Mouse (Mus musculus) layer of hippocampus, postnatal 10 days (tissue): ENCODE results near the gene Zfp988. TPM values are rescaled to one million over a fixed set of nuclear protein-coding genes. Genes with fewer than 3 reads are reported as not detected.
"Not testable (repeated sequence)": the region's sequence is repeated elsewhere in the genome, so short reads cannot be mapped to it uniquely, and the experiment has no call there.

Experiments
- DNase-seq, 2 experiments: peaks; one replicate each; pipeline ENCODE4 v3.0.0; 2021; ENCODE audit warnings: low spot score in 2 of 2
- long read RNA-seq: library from polyadenylated mRNA; stranded (forward); transcript quantifications from one replicate; pipeline ENCODE4 v2.0.0, GENCODE M21; 2023
- total RNA-seq, 2 experiments: library from RNA; stranded (reverse); gene quantifications; 2 replicates each; pipeline ENCODE4 v1.2.3; 2021

The Zfp988 gene
- total RNA-seq = under 1 TPM in 1 of 2 experiments, not detected in 1; 0.25 TPM
- long read RNA-seq = 0 reads

DNA sequence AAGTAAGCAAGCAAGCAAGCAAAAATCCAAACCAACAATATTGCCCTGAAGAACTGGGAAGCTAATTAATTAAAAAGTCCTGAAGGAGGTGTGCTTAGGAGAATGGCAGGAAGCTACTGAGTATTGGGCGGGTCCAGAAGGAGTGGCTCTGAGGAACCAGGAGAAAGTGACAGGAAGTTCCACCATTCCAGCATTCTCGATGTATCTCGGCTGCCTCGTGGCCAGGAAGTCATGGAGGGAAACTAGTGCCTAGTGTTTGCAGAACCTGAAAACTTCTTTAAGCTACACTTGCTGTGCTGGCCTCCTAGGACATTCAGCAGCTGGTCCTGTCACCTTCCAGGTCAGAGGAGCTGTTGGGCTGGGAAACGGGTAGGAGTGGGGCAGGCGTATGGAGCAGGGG lies at the start of gene Zfp988:
Gene Zfp988 (plus strand): TSS at position 239 of the 400 bp plus-strand sequence.
- DNase-seq = not testable (repeated sequence)

DNA sequence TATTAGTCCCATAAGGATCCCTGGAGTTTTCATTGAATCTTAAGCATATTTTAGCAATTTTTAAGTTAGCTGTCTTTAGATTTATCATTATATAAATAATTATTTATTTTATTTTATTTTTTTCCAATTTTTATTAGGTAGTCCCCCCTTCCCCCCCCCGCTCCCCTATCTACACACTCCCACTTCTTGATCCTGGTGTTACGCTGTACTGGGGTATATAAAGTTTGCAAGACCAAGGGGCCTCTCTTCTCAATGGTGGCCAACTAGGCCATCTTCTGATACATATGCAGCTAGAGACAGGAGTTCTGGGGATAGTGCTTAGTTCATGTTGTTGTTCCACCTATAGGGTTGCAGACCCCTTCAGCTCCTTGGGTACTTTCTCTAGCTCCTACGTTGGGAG lies 42.8 kb upstream of the Zfp988 start:
- not testable (repeated sequence) for DNase-seq

DNA sequence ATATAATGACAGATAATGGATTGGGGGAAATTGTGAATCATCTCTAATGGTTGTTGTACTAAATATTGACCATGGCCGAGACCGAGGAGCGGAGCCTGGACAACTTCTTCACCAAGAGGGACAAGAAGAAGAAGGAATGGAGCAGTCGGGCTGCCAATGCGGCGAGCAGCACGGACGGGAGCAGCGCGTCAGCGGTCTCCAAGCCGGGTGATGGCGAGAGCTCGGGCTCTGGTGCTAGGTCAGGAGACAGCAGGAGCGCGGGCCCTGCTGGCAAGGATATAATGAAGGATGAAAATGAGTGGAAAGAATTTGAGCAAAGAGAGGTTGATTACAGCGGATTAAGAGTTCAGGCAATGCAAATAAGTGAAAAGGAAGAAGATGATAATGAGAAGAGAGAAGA lies 38.2 kb upstream of the Zfp988 start:
- DNase-seq = not testable (repeated sequence)

DNA sequence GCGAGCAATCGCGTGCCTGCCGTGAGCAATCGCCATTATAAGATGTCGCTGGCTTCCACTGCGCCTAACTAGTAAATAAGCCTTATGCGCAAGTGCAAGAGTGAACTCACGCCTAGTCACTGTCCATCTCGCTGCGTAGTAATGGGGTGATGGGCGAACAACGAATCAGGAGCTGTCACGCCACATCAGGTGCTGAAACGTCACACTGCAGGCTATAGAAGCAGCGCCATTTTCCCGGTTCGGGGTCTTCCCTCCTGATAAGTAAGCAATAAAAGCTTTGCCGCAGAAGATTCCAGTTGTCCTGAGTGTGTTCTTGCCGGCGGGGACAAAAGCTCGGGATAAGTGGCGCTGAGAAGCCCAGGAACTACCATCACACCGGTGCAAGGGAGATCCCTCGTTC lies 36.7 kb upstream of the Zfp988 start:
- not testable (repeated sequence) for DNase-seq

DNA sequence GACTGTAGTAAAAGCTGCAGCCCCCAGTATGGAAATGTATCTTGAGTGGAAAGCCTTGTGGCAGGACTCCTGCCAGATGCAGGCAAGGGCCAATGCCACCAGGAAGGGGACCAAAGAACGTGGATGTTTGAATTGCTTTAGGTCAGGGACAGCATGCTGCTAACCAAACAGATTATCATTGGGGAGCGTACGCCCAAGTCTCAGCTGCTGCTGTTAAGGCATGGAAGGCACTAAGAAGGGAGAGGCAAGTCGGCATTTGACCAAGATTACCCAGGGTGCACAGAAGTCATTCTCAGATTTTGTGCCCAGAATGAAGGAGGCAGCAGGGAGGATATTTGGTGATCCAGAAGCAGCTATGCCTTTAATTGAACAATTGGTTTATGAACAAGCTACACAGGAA lies 35.4 kb upstream of the Zfp988 start:
- not testable (repeated sequence) for DNase-seq

DNA sequence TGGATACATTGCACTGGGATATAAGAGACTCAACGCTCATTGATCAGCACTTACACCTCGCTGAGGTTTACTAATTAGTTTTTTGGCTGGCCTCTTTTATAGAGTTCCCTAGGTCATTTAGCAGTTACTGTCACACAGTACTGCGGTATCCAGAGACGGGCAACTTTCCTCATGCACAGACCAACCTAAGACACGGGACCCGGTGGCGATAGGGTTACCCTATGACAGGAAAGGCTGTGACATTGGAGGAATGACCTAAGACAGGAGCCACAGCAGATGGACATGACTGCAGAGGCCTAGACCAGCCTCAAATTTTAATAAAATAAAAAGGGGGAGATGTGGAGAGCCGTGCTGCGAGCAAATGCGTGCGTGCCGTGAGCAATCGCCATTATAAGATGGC lies 33.9 kb upstream of the Zfp988 start:
- not testable (repeated sequence) for DNase-seq

DNA sequence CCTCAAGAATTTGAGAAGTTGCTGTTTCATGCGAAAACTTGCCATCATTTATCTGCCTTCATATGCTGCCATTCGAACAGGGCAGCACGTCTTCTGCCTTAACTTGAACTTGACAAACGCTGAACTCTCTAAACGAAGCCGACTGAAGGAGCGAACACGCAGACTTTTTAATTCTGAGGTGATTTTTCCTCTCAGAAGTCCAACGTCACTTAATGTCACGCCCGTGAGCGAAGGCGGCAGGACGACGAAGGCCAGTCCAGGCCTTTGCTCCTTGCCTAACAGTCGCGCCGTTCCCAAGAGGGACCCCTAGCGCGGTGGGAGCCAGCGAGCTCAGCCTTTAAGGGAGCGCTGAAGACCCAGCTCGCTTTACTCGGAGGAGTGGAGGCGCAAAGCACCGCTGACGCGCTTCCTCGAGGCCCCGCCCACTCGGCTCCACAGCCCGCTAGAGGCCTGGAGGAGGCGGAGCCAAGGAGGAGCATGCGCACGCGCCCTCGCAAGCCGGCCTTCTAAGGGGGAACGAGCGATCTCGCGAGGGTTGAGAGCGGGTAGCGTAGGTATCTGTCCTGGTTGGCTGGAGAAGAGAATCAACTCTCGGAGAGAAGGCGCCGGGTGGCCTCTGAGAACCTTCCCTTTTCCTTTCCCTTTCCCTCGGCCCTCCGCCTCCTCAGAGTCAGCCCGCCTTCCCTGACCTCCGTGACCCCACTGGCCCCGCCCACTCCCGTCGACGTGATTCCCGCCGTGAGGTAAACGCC lies 30.3 kb upstream of the Zfp988 start:
- DNase-seq = not testable (repeated sequence)

DNA sequence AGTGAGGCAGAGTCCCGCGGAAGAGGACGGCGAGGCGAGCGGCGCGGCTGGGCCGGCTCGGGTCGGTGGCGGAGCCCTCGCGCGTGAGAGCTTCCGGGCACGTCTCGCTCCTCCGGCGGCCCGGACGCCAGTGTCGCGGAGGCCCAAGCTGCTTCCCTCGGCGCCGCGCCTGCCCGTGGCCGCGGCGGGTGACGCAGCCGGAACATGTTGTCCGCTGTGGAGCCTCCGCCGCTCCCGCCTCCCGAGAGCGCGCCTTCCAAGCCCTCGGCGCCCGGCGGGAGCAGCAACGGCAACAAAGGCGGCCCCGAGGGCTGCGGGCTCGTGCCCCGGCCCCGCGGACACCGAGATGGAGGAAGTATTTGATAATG lies 29.7 kb upstream of the Zfp988 start:
- not testable (repeated sequence) for DNase-seq

DNA sequence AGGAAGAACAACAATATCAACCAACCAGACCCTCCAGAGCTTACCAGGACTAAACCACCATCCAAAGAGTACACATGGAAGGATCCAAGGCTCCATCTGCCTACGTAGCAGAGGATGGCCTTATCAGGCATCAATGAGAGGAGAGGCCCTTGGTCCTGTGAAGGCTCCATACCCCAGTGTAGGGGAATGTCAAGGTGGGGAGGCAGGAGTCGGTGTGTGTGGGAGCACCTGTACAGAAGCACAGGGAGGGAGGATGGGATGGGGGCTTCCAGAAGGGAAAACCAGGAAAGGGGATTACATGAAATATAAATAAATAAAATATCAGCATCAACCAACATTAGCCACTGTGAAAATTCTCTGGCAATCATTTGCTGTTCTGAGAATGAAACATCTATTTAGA lies 25.1 kb upstream of the Zfp988 start:
- not testable (repeated sequence) for DNase-seq

DNA sequence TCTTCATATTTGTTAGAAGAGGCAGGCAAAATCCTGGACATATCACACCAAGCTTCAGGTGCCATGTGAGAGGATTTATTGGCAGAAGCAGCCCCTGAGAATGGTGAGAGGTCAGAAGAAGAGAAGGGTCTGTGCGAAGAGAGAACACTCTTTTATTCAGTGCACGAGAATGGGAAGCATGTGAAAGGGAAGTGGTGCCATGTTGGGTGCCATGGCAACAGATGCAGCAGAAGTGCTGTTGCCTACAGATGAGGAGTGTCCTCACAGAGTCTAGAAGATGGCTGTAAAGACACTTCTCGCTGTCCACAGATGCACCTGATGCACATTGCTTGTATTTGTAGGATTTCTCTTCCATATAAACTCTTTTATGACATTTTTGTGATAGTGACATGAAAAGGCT lies 6.9 kb upstream of the Zfp988 start:
- DNase-seq = not testable (repeated sequence)

DNA sequence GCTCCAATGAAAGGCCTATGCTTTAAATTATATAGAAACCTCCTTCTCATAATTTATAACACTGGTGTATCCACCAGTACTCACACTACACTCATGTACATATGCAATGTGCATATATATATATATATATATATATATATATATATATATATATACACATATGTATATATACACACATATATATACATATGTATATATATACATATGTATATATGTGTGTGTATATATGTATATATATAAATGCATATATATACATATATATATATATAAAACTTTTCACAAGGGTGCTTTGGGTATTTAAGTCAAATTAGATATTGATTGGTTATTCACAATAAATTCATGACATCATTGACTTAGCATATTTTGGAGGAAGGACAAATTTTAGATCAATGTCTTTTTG lies 3.1 kb upstream of the Zfp988 start:
- DNase-seq = not testable (repeated sequence)

DNA sequence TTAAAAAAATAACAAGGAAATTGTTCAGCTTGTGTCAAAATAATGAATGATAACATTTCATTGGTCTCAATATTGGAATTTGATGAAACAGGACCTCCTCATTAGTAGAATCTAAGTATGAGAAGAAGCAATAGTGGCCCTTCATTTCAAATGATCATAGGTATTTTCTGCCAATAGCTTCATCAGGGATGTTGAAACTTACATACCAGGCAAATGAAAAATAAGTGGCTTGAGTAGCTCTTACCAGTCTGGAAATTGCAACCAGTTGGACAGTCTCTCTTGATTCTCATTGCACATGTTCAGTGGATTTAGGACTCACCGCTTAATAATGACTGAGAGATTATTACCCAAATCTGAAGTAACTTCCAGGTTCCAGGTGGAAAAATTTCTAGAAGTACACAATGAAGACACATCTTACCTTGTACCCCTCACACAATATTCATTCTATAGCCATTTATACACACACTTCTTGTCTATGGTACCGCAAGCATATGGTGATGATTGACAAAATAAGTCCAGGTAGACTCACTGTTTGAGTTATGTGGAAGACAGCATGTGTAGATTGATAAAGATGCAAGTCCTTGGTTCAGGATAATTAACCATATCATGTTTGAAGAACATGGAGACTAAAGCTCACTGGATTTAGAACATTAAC lies 29.7 kb downstream of the Zfp988 start:
- DNase-seq = not testable (repeated sequence)

DNA sequence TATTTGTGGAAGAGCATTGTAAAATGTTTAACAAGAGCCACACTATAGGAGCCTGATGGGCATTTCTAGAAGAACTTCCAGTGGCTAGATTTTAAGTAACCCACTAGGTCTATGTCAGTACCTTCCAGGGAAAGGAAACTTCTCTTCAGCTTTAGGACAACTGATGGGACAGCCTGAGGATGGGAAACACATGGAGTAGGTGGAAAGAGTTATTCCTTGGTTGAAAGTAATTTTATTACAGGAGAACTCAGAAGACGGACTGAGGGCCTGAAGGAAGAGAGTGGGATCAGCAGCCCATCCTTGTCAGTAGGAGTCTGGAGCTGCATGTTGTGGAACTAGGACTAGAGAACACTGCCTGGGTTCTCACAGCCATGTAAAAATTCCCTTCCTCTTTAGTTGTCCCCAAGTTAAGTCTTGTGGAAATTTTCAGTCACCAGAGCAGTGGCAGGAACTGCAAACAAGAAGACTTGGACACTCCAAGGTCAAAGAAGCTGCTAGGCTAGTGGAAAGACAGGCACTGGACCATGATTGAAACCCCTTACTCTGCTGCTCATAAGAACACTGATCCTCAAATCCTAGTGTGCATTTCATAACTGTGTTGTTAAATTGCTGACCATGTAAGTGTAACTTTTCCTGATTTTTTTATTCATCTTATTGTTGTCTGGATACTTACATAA lies 30.4 kb downstream of the Zfp988 start:
- not testable (repeated sequence) for DNase-seq

DNA sequence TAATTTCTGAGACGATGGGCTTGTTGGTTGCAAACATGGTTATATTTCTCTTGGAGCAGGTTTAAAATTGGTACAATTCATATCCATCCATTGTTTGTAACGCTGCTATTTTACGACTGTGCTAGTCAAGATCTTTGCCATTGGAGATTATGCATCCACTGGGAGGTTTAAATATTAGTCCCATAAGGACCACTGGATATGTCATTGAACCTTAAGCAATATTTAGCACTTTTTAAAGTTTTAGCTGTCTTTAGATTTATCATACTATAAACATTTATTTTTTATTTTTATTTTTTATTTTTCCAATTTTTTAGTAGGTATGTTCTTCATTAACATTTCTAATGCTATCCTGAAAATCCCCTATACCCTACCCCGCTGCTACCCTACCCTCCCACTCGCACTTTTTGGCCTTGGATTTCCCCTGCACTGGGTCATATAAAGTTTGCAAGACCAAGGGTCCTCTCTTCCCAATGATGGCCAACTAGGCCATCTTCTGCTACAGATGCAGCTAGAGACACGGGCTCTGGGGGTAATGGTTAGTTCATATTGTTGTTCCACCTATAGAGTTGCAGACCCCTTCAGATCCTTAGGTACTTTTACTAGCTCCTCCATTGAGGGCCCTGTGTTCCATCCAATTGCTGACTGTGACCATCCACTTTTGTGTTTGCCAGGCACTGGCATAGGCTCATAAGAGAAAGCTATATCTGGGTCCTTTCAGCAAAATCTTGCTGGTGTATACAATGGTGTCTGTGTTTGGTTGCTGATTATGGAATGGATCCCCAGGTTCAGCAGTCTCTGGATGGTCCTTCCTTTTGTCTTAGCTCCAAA lies 31.1 kb downstream of the Zfp988 start:
- not testable (repeated sequence) for DNase-seq

DNA sequence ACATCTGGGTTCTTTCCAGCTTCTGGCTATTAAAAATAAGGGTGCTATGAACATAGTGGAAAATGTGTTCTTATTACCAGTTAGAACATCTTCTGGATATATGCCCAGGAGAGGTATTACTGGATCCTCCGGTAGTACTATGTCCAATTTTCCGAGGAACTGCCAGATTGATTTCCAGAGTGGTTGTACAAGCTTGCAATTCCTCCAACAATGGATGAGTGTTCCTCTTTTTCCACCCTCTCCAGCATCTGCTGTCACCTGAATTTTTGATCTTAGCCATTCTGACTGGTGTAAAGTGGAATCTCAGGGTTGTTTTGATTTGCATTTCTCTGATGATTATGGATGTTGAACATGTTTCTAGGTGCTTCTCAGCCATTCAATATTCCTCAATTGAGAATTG lies 32.0 kb downstream of the Zfp988 start:
- DNase-seq = not testable (repeated sequence)

DNA sequence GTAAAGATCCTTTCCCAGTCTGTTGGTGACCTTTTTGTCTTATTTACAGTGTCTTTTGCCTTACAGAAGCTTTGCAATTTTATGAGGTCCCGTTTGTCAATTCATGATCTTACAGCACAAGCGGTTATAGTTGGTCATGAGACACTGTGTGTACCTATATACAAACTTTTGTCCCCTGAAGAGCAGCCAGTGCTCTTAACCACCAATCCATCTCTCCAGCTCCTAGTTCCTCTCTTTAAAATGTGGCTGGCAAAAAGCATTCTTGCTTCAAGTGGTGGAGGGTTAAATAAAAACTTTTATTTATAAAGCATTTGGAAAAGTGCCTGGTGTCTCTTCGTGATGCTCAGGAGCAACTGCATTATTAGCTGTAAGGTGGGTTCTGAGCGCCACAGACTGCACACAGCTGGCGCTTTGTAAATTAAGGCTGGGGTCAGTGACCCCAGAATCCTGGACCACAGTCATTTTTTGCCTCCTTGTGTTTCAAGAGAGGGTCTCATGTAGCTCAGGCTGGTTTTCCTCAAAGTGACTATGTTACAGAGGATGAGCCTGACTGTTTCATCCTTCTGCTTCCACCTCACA lies 32.6 kb downstream of the Zfp988 start:
- no peak for DNase-seq

DNA sequence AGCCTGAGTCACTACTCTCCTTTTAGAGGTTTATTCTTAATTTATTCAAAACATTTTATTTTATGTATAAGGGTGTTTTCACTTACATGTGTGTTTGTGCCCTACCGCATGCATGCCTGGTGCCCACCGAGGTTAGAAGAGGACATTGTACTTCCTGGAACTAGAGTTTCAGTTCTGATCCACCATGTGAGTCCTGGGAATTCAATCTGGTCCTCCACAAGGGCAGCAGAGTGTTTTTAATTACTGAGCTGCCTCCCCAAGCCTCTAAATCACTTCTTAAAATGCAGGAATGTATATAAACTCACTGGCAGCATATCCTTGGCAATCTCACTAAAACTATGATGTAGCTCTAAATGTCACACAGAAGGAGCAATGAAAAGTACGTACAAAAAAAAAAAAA lies 33.2 kb downstream of the Zfp988 start:
- DNase-seq = not testable (repeated sequence)

DNA sequence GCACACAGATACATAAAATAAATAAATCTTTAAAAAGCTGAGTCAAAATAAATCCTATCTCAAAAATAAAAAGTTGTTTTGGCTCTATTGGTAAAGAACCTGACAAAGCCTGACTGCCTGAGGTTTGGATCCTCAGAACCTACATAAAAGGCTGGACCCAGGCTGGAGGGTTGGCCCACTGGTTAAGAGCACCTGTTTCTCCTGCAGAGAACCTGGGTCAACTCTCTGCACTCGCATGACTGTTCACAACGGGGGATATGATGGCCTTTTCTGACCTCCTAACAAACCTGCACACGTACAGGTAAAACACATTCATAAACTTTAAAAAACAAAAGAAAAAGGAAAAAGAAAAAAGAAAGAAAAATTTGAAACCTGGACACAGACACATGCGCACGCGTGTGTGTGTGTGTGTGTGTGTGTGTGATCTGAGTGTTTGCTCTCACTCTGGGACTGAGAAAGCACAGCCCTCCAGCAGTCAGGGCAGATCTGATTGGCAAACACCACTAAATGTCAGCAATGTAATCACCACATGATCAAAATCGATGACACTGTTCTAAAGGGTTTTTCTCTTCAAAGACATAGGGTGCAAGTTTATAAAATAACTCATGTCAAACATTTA lies 34.2 kb downstream of the Zfp988 start:
- not testable (repeated sequence) for DNase-seq

DNA sequence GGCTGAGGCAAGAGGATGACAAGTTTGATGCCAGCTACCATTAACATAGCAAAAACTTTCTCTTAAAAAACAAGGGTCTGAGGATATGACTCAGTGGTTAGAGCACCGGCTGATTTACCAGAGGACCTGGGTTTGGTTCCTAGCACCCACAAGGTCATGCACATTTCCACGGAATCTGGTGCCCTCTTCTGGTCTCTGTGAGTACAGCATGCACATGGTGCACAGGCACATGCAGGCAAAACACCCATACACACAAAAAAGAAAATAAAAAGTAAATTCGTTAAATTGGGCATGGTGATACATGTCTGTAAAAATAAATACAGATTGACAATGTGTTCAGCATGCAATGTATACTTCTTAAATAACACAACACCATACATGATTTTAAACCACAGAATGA lies 34.8 kb downstream of the Zfp988 start:
- DNase-seq = not testable (repeated sequence)

DNA sequence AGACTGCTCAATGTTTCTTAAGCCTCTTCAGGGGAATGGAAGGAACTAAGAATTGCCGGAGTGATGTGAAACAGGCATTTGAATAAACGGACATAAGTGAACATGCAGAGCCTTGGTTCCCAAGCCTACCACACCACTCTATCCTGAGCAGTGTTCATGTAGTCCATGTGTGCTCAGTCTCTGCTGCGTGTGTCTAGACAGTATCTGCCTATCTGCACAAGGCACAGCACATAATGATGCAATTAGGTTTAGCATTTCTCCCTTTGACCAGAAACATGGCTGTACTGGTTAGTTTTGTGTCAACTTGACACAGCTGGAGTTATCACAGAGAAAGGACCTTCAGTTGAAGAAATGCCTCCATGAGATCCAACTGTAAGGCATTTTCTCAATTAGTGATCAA lies 35.4 kb downstream of the Zfp988 start:
- DNase-seq = not testable (repeated sequence)
